Mouse (Mus musculus) brain, embryonic 14.5 days (tissue): Measurements from ENCODE around the gene Krtap24-1. TPM values are rescaled to one million over a fixed set of nuclear protein-coding genes. Genes with fewer than 3 reads are reported as not detected.

Experiments used
- DNase-seq: peaks from one replicate; pipeline ENCODE4 v3.0.0-alpha.2; 2011; ENCODE audit warnings: low read depth
- CTCF ChIP-seq: fragments of 200-500 bp; IDR thresholded peaks from 2 replicates; pipeline ENCODE4 v1.5.1; 2012; ENCODE audit warnings: inconsistent platforms, mild to moderate bottlenecking, moderate library complexity, borderline replicate concordance; ENCODE audit not compliant: insufficient read depth, insufficient read length; ENCODE audit errors: extremely low read depth
- POLR2A ChIP-seq: fragments of 200-500 bp; IDR thresholded peaks from 2 replicates; pipeline ENCODE4 v1.6.1; 2012; ENCODE audit warnings: mild to moderate bottlenecking, inconsistent platforms, borderline replicate concordance; ENCODE audit not compliant: poor library complexity, insufficient read depth, insufficient read length, severe bottlenecking; ENCODE audit errors: extremely low read depth
- polyA plus RNA-seq: library from polyadenylated mRNA; depleted of rRNA; stranded (reverse); fragments of >200 nt; gene quantifications from 2 replicates; pipeline ENCODE4 v1.2.3, GENCODE M21; 2012

Krtap24-1 gene
- polyA plus RNA-seq, 1 experiment: not detected

- no peak for TF ChIP-seq CTCF
- TF ChIP-seq POLR2A: no peak
- no peak for DNase-seq
Measured at GRCm38 (mm10) chr16:88602464-88602863, 9.6 kb downstream of the Krtap24-1 start.

DNA sequence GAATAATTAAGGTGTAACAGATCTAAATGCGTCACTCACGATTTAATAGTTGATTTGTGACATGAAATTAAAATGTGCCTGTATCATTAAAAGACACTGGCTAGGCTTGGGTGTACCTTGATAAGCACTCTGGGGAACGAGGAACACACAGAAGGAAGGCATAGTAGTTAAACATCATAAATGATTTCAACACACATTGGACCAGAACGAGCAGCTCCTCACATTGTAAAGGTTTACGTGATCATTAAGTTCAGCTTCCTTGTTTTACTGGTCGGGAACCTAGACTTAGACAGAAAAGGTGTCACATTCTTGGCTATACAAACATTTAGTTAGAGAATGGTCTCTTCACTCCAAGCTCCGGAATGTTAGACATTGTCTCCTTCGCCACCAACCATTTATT lies 11.8 kb downstream of the Krtap24-1 start:
- no peak for DNase-seq
- no peak for TF ChIP-seq POLR2A

DNA sequence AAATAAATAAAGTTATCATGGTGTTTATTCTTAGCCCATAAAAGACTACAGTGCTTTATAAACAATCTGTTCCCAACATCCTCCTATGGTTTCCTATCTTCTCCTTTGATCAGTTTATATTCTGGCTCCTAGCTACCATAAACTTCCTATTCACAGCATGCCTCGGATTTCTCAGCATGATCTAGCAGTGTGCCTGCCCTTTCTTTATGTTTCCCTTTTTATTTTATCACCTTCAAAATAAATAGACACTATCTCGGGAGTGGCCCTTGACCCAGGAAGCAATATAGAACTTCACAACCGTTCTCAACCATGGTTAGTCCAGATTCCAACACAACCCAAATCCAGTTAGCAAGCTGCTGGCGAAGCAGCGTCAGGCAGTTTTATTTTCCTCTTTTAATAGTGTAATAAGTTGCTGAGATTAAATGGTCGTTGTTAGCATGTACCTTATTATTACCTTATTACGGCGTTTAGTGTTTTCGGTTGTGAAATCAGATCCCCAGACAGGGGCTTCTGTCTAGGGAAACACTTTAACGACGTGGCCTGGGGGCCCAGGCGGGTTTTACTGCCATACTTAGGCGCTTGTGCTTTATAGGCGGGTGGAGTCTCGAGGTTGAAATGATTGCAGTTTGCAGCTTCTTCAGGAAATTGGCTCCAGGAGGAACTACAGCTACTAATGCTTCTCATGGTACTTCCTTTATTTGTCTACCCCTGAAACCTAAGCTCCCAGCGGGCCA lies 12.4 kb downstream of the Krtap24-1 start:
- no peak for DNase-seq
- TF ChIP-seq POLR2A (no peak), CTCF (no peak)

- TF ChIP-seq POLR2A: no peak
- TF ChIP-seq CTCF: peak; percentile 31; the same call in 1 of the 2 replicates
- DNase-seq: no peak
Measured at GRCm38 (mm10) chr16:88592758-88593157, 19.3 kb downstream of the Krtap24-1 start.

GRCm38 (mm10) chr16:88583338-88583737 lies 28.7 kb downstream of the Krtap24-1 start:
- no peak for DNase-seq
- TF ChIP-seq POLR2A (no peak), CTCF (no peak)

DNA sequence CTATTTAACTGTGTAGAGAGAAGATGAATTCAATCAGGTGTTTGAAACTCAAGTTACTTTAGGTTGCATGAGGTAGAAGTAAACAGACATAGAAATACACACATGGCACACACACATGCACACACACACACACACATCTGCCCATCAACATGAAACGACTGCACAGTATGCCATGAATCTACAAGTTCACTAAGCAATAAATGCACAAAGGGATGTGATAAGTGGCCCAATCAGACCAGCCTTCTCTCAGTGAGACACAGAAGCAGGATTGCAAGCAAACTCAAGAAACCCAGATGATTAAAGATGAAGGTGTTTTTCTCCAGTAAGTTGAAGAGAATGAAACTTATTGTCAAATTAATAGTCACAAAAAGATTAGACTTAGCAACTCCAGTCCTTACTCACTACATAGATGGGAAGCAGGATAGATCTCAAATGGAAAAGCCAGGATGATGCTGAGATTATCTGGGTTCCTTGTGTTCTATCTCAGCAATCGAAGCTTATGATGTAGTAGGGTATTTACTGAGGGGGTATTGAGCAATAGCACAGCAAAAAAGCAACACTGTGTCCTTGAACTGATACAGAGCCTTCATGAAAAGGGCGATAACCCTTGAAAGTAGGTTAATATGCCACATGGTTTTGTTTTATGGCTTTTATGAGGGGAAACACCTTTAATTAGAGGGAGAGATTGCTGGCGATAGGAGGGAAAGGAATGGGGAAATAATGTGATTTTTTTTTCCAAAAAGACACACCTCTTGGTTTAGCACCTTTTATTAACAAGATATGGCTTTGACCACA lies 36.0 kb downstream of the Krtap24-1 start:
- no peak for DNase-seq
- TF ChIP-seq POLR2A (no peak), CTCF (no peak)

GRCm38 (mm10) chr16:88572904-88573404 lies 39.1 kb downstream of the Krtap24-1 start:
- TF ChIP-seq POLR2A: no peak
- no peak for TF ChIP-seq CTCF
- DNase-seq: no peak

DNA sequence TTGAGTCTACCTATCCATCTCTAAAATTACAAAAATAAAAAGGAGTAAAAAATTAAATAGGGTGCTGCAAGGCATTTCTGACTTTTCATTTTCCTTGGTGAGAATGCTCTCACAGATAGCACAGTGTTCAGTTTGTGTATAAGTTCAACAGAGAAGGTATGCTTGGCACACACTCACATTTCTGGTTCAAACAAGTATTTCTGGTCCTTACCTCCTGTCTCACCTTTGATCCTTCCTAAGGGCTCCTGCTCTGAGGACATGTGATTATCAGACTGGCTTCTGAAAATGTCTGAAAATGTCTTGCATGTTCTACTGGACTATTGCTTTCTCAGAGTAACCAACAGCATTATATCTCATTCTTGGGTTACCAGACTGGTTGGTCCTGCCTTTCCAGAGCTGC lies 41.9 kb downstream of the Krtap24-1 start:
- TF ChIP-seq CTCF: no peak
- no peak for TF ChIP-seq POLR2A
- DNase-seq: no peak

GRCm38 (mm10) chr16:88569732-88570131 lies 42.3 kb downstream of the Krtap24-1 start:
- no peak for TF ChIP-seq POLR2A
- TF ChIP-seq CTCF: no peak
- no peak for DNase-seq

GRCm38 (mm10) chr16:88569096-88569495 lies 43.0 kb downstream of the Krtap24-1 start:
- TF ChIP-seq CTCF: no peak
- no peak for TF ChIP-seq POLR2A
- no peak for DNase-seq

GRCm38 (mm10) chr16:88563045-88563913 lies 48.8 kb downstream of the Krtap24-1 start, which contains the start of gene Cldn8:
Gene Cldn8, minus strand, starts transcription at chr16:88563183.
- TF ChIP-seq POLR2A: no peak
- no peak for DNase-seq
